Mouse (Mus musculus) activated CD4-positive, CD25-positive, alpha-beta regulatory T cell (primary cell): ENCODE measurements around the gene Ppp2r1b. TPM values are rescaled to one million over a fixed set of nuclear protein-coding genes. Genes with fewer than 3 reads are reported as not detected.

Experiments used
- polyA plus RNA-seq, 2 experiments: library from polyadenylated mRNA; unstranded; fragments of 100-300 nt; shearing (Covaris generic); gene quantifications; one replicate each; pipeline ENCODE4 v1.2.1; 2017

Gene Ppp2r1b
- 10 to 100 TPM; 73.9 to 89.8 TPM for polyA plus RNA-seq

DNA sequence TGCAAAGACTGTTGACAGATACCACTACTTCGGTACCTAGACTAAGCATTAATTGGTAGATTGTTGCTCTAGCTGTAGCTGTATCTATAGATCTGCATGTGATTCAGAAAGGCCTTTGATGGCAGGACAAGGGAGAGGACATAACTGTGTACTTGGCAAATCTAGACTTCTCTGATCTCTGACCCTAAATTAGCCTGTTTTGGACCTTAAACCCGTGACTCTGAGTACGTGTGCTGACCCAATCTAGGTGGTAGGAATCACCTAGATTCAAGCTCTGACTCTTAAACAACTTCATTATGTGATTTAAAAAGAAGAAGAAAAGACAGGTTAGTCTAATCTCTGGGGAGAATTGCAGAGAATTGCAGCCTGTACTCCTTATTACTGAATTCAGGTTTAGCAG, at the start of gene Ppp2r1b:
Ppp2r1b (plus strand) TSS at position 221 of the 400 bp plus-strand sequence.

Other genes with a start within 250 kb of the Ppp2r1b start
- gene Sdhd, start 241.5 kb upstream of the Ppp2r1b start, polyA plus RNA-seq = 100 to 1,000 TPM; 189 to 227 TPM
- gene Timm8b, start 241.4 kb upstream of the Ppp2r1b start, polyA plus RNA-seq = 100 to 1,000 TPM; 123 to 129 TPM
- 1 to 10 TPM in 1 of 2 experiments, not detected in 1; 1.3 TPM for gene Pih1d2, start 228.0 kb upstream of the Ppp2r1b start, polyA plus RNA-seq
- 10 to 100 TPM; 25.5 to 30.3 TPM for gene Nkapd1, start 227.8 kb upstream of the Ppp2r1b start, polyA plus RNA-seq
- gene Dlat, start 185.5 kb upstream of the Ppp2r1b start, polyA plus RNA-seq = 10 to 100 TPM; 36.7 to 38.2 TPM
- under 1 TPM; 0.20 to 0.22 TPM for gene Dixdc1, start 105.8 kb upstream of the Ppp2r1b start, polyA plus RNA-seq
- not detected for gene 2310030G06Rik, start 98.8 kb upstream of the Ppp2r1b start, polyA plus RNA-seq
- not detected for gene Cryab, start 94.0 kb upstream of the Ppp2r1b start, polyA plus RNA-seq
- gene Hspb2, start 92.9 kb upstream of the Ppp2r1b start, polyA plus RNA-seq = under 1 TPM in 1 of 2 experiments, not detected in 1; 0.84 TPM
- gene Fdxacb1, start 77.1 kb upstream of the Ppp2r1b start, polyA plus RNA-seq = 1 to 10 TPM; 6.7 to 9.7 TPM
- 10 to 100 TPM; 15.9 to 21.5 TPM for gene Alg9, start 70.3 kb upstream of the Ppp2r1b start, polyA plus RNA-seq
- 10 to 100 TPM; 10.1 to 14.5 TPM for gene 1110032A03Rik, start 69.8 kb upstream of the Ppp2r1b start, polyA plus RNA-seq
- gene Sik2, start 163.8 kb downstream of the Ppp2r1b start, polyA plus RNA-seq = 10 to 100 TPM; 30.7 to 32.1 TPM
- under 1 TPM in 1 of 2 experiments, not detected in 1; 0.81 TPM for gene Btg4, start 215.6 kb downstream of the Ppp2r1b start, polyA plus RNA-seq
- 1 to 10 TPM in 1 of 2 experiments, not detected in 1; 1.4 TPM for gene Layn, start 231.8 kb downstream of the Ppp2r1b start, polyA plus RNA-seq